Mouse (Mus musculus): ENCODE data around the gene Mecr. TPM values are rescaled to one million over a fixed set of nuclear protein-coding genes. Genes with fewer than 3 reads are reported as not detected.

The Mecr gene
- polyA plus RNA-seq, 1 experiment from 2014 or later: 56.1 TPM

- peaks cover 30% of the 10 kb centered on the region for H3K4me1 ChIP-seq (ENCODE audit: control insufficient read depth, insufficient read depth, low read length)
- H3K36me3 ChIP-seq (ENCODE audit: control insufficient read depth, insufficient read depth, low read length): no peaks in the 10 kb centered on the region
- H3K27ac ChIP-seq (ENCODE audit: low read length): no peak overlapping the region
- H3K27me3 ChIP-seq (ENCODE audit: control insufficient read depth, insufficient read depth, low read length): no peaks in the 10 kb centered on the region
- ATAC-seq (ENCODE audit: insufficient read depth, low FRiP score): no peak
- H3K9ac ChIP-seq (ENCODE audit: low read length): no peak overlapping the region
- H3K4me2 ChIP-seq (ENCODE audit: low read depth, low read length): no peak overlapping the region
- H3K4me3 ChIP-seq (replicated peaks; ENCODE audit: low read length): no peak overlapping the region
- H3K9me3 ChIP-seq (replicated peaks; ENCODE audit: control insufficient read depth, low read length): no peaks in the 10 kb centered on the region
- WGBS: 50% methylated on average over 6 of the region's 6 CpGs
Measured at GRCm38 (mm10) chr4:131848082-131848481, 4.8 kb downstream of the Mecr start.

GRCm38 (mm10) chr4:131849986-131850638 lies 6.8 kb downstream of the Mecr start:
- no peak overlapping the region for H3K4me3 ChIP-seq (replicated peaks; ENCODE audit: low read length)
- WGBS: 22% methylated on average over 5 of the region's 5 CpGs
- peak; percentile 72; the same call in 1 of the 2 replicates for ATAC-seq (ENCODE audit: insufficient read depth, low FRiP score)

DNA sequence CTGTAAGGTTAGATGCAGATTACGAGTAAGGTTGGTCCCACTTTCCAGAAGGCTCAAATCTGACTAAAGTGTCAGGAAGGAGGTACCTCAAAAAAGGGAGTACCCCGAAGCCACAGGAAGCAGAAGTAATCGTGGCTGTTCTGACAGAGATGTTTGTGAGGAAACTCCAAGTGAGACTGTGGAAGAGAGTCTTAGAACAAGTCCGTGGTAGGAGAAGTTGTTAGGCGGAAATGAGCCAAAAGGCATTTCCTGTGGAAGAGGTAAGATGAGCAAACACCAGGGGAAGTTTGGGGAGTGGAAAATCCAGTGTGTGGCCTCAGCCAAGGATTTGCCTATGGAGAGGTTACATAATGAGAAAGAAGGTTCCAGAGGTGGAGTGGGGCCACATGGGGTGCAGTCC lies 11.7 kb downstream of the Mecr start:
- Histone ChIP-seq H3K9me3 (replicated peaks; ENCODE audit: control insufficient read depth, low read length) (no peaks in the 10 kb centered on the region), H3K4me2 (ENCODE audit: low read depth, low read length) (no peak overlapping the region), H3K27me3 (ENCODE audit: control insufficient read depth, insufficient read depth, low read length) (no peaks in the 10 kb centered on the region), H3K4me1 (ENCODE audit: control insufficient read depth, insufficient read depth, low read length) (peaks cover 14% of the 10 kb centered on the region), H3K9ac (ENCODE audit: low read length) (no peak overlapping the region), H3K4me3 (replicated peaks; ENCODE audit: low read length) (no peak overlapping the region), H3K27ac (ENCODE audit: low read length) (no peak overlapping the region), H3K36me3 (ENCODE audit: control insufficient read depth, insufficient read depth, low read length) (no peaks in the 10 kb centered on the region)
- WGBS: 72% methylated on average over 5 of the region's 5 CpGs
- no peak for ATAC-seq (ENCODE audit: insufficient read depth, low FRiP score)

More at GRCm38 (mm10) chr4:131849986-131850638, 6.8 kb downstream of the Mecr start:
- 0 out of 2 replicates have a peak overlapping the region, but pooled peaks have one; percentile 8 for H3K9ac ChIP-seq (ENCODE audit: low read length)
- H3K27me3 ChIP-seq (ENCODE audit: control insufficient read depth, insufficient read depth, low read length): no peaks in the 10 kb centered on the region
- peaks cover 20% of the 10 kb centered on the region for H3K4me1 ChIP-seq (ENCODE audit: control insufficient read depth, insufficient read depth, low read length)
- H3K27ac ChIP-seq (ENCODE audit: low read length): peak overlapping the region; percentile 82
- H3K4me2 ChIP-seq (ENCODE audit: low read depth, low read length): peak overlapping the region; percentile 21; the same call in 1 of the 2 replicates
- H3K9me3 ChIP-seq (replicated peaks; ENCODE audit: control insufficient read depth, low read length): no peaks in the 10 kb centered on the region
- H3K36me3 ChIP-seq (ENCODE audit: control insufficient read depth, insufficient read depth, low read length): no peaks in the 10 kb centered on the region

DNA sequence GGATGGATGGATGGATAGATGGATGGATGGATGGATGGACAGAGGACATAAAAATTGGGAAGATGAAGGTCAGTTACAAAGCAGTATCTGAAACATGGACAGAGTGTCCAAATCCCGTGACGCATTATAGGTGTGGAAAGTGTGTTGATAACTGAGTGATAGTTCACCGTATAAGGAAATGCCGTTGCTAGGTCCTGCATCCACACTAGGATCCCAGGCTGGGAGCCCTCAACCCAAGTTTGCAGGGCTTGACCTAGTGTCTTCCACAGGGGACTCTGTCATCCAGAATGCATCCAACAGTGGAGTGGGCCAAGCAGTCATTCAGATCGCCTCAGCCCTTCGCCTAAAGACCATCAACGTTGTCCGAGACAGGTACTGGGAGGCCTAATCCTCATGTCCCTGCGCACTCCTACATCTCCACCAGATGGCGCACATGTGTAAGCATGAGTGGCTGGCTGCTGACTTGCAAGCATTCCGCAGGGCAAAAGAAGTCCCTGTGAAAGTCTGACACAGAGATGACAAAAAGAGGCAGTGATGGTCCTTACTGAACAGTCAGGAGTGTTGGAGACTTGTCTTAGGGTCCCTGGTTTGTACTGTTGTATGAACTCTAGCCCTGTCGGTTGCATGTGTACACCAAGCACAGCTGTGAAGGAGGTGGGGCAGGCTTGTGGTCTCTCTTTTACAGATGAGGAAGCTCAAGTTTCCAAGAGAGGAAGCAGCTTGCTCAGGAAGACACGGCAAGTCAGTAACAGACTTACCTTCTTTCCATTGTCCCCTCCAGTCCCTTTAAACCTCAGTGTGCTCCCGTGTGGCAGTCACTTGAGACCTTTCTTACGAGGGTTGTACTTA lies 17.4 kb downstream of the Mecr start:
- Histone ChIP-seq H3K27ac (ENCODE audit: low read length) (no peak overlapping the region), H3K36me3 (ENCODE audit: control insufficient read depth, insufficient read depth, low read length) (no peaks in the 10 kb centered on the region), H3K9ac (ENCODE audit: low read length) (0 out of 2 replicates have a peak overlapping the region, but pooled peaks have one; percentile 29), H3K4me1 (ENCODE audit: control insufficient read depth, insufficient read depth, low read length) (no peaks in the 10 kb centered on the region), H3K27me3 (ENCODE audit: control insufficient read depth, insufficient read depth, low read length) (no peaks in the 10 kb centered on the region), H3K4me2 (ENCODE audit: low read depth, low read length) (no peak overlapping the region), H3K4me3 (replicated peaks; ENCODE audit: low read length) (no peak overlapping the region), H3K9me3 (replicated peaks; ENCODE audit: control insufficient read depth, low read length) (no peaks in the 10 kb centered on the region)
- peak; percentile 76; the same call in 1 of the 2 replicates for ATAC-seq (ENCODE audit: insufficient read depth, low FRiP score)
- 43% methylated on average over 15 of the region's 15 CpGs for WGBS

GRCm38 (mm10) chr4:131861341-131861739 lies 18.1 kb downstream of the Mecr start:
- Histone ChIP-seq H3K9ac (ENCODE audit: low read length) (0 out of 2 replicates have a peak overlapping the region, but pooled peaks have one; percentile 29), H3K4me1 (ENCODE audit: control insufficient read depth, insufficient read depth, low read length) (no peaks in the 10 kb centered on the region), H3K4me2 (ENCODE audit: low read depth, low read length) (no peak overlapping the region), H3K27ac (ENCODE audit: low read length) (no peak overlapping the region), H3K4me3 (replicated peaks; ENCODE audit: low read length) (no peak overlapping the region), H3K36me3 (ENCODE audit: control insufficient read depth, insufficient read depth, low read length) (no peaks in the 10 kb centered on the region), H3K27me3 (ENCODE audit: control insufficient read depth, insufficient read depth, low read length) (no peaks in the 10 kb centered on the region), H3K9me3 (replicated peaks; ENCODE audit: control insufficient read depth, low read length) (no peaks in the 10 kb centered on the region)
- WGBS: 79% methylated on average over 4 of the region's 4 CpGs
- ATAC-seq (ENCODE audit: insufficient read depth, low FRiP score): no peak

GRCm38 (mm10) chr4:131872672-131873292 lies 29.5 kb downstream of the Mecr start:
- Histone ChIP-seq H3K4me2 (ENCODE audit: low read depth, low read length) (peak overlapping the region; percentile 62), H3K9ac (ENCODE audit: low read length) (peak overlapping the region; percentile 77), H3K36me3 (ENCODE audit: control insufficient read depth, insufficient read depth, low read length) (no peaks in the 10 kb centered on the region; the same call in 1 of the 2 replicates), H3K27me3 (ENCODE audit: control insufficient read depth, insufficient read depth, low read length) (no peaks in the 10 kb centered on the region), H3K27ac (ENCODE audit: low read length) (peak overlapping the region; percentile 78), H3K4me1 (ENCODE audit: control insufficient read depth, insufficient read depth, low read length) (peaks cover 34% of the 10 kb centered on the region), H3K9me3 (replicated peaks; ENCODE audit: control insufficient read depth, low read length) (no peaks in the 10 kb centered on the region), H3K4me3 (replicated peaks; ENCODE audit: low read length) (peak overlapping the region; percentile 99)
- WGBS: 4% methylated on average over 11 of the region's 11 CpGs
- ATAC-seq (ENCODE audit: insufficient read depth, low FRiP score): peak; percentile 5; the same call in 1 of the 2 replicates

DNA sequence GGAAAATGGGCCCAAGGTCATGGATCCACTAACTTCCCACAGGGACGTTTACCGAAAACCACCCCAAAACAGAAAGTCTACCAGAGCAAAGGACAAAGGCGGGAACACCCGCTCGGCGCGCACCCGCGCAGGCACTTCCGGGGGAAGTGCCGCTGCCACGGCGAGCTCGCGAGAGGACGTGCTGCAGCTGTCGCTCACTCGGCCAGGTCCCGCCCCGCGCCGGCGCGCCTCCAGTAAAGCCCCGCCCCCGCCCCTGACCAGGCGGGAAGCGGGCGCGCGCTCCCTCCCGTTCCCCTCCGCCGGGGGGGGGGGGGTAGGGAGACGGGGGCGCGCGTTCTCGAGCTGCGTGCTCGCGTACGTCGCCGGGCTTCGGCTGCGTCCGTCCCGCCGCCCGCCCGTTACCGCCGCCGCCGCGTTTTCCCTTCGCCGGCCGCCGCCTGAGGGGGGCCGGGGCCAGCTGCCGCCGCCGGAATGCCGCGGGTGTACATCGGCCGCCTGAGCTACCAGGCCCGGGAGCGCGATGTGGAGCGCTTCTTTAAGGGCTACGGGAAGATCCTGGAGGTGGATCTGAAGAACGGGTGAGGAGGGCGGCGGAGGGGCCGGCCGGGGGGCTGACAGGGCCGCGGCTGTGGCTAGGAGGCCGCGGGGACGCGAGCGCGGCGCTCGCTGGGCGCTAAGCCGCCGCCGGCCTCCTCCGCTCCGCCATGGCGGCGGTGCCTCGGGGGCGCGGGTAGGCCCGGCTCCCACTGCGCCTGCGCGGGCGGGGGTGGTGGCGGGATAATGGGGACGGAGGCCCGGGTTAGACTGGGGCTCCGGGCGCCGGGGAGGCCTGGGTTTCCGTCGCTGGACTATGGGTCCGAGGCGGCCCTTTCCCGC lies 30.3 kb downstream of the Mecr start, which contains the start of gene Srsf4:
Srsf4 (plus strand) TSS at position 325 of the 876 bp plus-strand sequence.
- Histone ChIP-seq H3K4me1 (ENCODE audit: control insufficient read depth, insufficient read depth, low read length) (peaks cover 41% of the 10 kb centered on the region), H3K4me3 (replicated peaks; ENCODE audit: low read length) (peak within 1 kb of the TSS; percentile 99), H3K27ac (ENCODE audit: low read length) (peak within 1 kb of the TSS; percentile 100), H3K9ac (ENCODE audit: low read length) (peak within 1 kb of the TSS; percentile 100), H3K4me2 (ENCODE audit: low read depth, low read length) (peak within 1 kb of the TSS; percentile 92), H3K9me3 (replicated peaks; ENCODE audit: control insufficient read depth, low read length) (no peaks in the 10 kb centered on the region), H3K27me3 (ENCODE audit: control insufficient read depth, insufficient read depth, low read length) (no peaks in the 10 kb centered on the region), H3K36me3 (ENCODE audit: control insufficient read depth, insufficient read depth, low read length) (no peaks in the 10 kb centered on the region; the same call in 1 of the 2 replicates)
- ATAC-seq (ENCODE audit: insufficient read depth, low FRiP score): peak; percentile 96
- under 1% methylated on average over 99 of the region's 116 CpGs for WGBS

DNA sequence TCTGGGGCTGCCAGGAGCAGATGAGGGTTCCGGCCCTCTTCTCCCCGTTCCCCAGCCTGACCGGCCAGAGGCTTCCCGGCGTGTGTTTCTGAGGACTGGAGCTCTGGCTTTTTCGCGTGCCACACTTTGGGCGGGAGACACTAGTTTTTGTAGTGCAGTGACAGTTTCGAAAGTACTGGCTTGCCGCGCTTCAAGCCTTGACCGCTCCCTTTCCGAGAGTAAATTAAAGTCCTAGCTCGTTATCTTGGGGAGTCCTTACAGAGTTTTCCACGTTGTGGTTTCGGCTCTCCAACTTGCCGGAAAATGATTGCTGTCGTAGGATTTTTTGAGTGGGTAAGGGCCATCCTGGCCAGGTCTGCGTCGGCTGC lies 30.9 kb downstream of the Mecr start:
- H3K27ac ChIP-seq (ENCODE audit: low read length): peak overlapping the region; percentile 100
- under 1% methylated on average over 20 of the region's 20 CpGs for WGBS
- no peaks in the 10 kb centered on the region for H3K9me3 ChIP-seq (replicated peaks; ENCODE audit: control insufficient read depth, low read length)
- peaks cover 43% of the 10 kb centered on the region for H3K4me1 ChIP-seq (ENCODE audit: control insufficient read depth, insufficient read depth, low read length)
- H3K9ac ChIP-seq (ENCODE audit: low read length): peak overlapping the region; percentile 100
- H3K4me2 ChIP-seq (ENCODE audit: low read depth, low read length): peak overlapping the region; percentile 92
- H3K27me3 ChIP-seq (ENCODE audit: control insufficient read depth, insufficient read depth, low read length): no peaks in the 10 kb centered on the region
- no peak for ATAC-seq (ENCODE audit: insufficient read depth, low FRiP score)
- no peaks in the 10 kb centered on the region for H3K36me3 ChIP-seq (ENCODE audit: control insufficient read depth, insufficient read depth, low read length)
- peak overlapping the region; percentile 99 for H3K4me3 ChIP-seq (replicated peaks; ENCODE audit: low read length)
